Mouse (Mus musculus): ENCODE results near the gene Cdh4. TPM values are rescaled to one million over a fixed set of nuclear protein-coding genes. Genes with fewer than 3 reads are reported as not detected.

The Cdh4 gene
- polyA plus RNA-seq, 1 experiment from 2014 or later, result 0.61 TPM

DNA sequence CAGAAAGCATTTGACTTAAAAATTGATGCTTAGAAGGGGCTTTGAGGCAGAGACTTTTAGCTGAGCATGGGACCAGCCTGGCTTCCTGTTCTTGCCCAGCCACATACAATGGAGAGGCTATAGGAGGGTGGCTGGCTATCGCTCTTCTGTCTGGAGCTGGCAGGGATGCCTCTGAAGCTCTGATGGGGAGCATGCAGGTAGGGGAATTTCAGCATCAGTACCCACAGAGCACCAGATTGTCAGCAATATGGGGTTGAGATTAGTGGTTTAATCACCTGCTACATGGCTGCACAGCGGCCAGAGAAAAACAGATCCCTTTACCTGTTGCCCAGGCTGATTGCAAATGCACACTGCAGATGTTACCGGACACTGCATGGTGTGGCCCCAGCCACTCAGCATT, 264.4 kb downstream of the Cdh4 start:
- Histone ChIP-seq H3K9ac (replicated peaks) (no peak overlapping the region), H3K27me3 (ENCODE audit: insufficient read depth, low read length) (no peaks in the 10 kb centered on the region), H3K9me3 (ENCODE audit: low read length) (no peaks in the 10 kb centered on the region), H3K27ac (ENCODE audit: low read depth) (no peak overlapping the region), H3K4me1 (ENCODE audit: insufficient read depth) (no peaks in the 10 kb centered on the region), H3K4me2 (ENCODE audit: low read depth, low read length) (no peak overlapping the region), H3K36me3 (replicated peaks; ENCODE audit: insufficient read depth, low read length) (no peaks in the 10 kb centered on the region), H3K4me3 (ENCODE audit: low read depth, low read length) (no peak overlapping the region)
- ATAC-seq (no peak), DNase-seq (no peak)
- WGBS (ENCODE audit: insufficient replicate concordance), result 76% methylated on average over 3 of the region's 3 CpGs
- TF ChIP-seq CTCF (IDR thresholded peaks at IDR 0.05; ENCODE audit: low read depth) (no peak), EP300 (IDR thresholded peaks at IDR 0.05; ENCODE audit: low read depth) (no peak)

DNA sequence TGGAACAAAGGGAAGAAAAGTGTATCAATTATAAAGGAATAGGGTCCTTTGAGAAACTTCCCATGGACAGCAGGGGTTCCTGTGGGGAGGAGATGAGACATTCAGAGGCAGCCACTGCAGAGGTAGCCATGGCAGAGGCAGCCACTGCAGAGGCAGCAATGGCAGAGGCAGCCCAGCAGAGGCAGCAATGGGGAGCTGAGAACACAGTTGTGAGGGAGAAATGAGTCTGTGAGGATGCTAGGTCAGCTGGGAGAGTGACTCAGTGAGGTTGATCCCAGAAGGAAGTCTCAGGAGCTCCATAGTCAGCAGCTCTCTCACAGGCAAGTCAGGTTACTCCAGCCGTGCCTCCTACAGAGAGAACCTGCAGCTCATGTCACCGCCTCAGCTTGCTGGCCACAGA, 266.9 kb downstream of the Cdh4 start:
- DNase-seq, result no peak
- no peaks in the 10 kb centered on the region for H3K4me1 ChIP-seq (ENCODE audit: insufficient read depth)
- WGBS (ENCODE audit: insufficient replicate concordance), result 85% methylated on average over 2 of the region's 2 CpGs
- H3K27ac ChIP-seq (ENCODE audit: low read depth), result no peak overlapping the region
- no peak for TF ChIP-seq EP300 (IDR thresholded peaks at IDR 0.05; ENCODE audit: low read depth)
- no peak for TF ChIP-seq CTCF (IDR thresholded peaks at IDR 0.05; ENCODE audit: low read depth)
- no peaks in the 10 kb centered on the region for H3K27me3 ChIP-seq (ENCODE audit: insufficient read depth, low read length)
- no peak overlapping the region for H3K4me2 ChIP-seq (ENCODE audit: low read depth, low read length)
- H3K9ac ChIP-seq (replicated peaks), result no peak overlapping the region
- no peak overlapping the region for H3K4me3 ChIP-seq (ENCODE audit: low read depth, low read length)
- no peak for ATAC-seq
- H3K9me3 ChIP-seq (ENCODE audit: low read length), result no peaks in the 10 kb centered on the region
- no peaks in the 10 kb centered on the region for H3K36me3 ChIP-seq (replicated peaks; ENCODE audit: insufficient read depth, low read length)

DNA sequence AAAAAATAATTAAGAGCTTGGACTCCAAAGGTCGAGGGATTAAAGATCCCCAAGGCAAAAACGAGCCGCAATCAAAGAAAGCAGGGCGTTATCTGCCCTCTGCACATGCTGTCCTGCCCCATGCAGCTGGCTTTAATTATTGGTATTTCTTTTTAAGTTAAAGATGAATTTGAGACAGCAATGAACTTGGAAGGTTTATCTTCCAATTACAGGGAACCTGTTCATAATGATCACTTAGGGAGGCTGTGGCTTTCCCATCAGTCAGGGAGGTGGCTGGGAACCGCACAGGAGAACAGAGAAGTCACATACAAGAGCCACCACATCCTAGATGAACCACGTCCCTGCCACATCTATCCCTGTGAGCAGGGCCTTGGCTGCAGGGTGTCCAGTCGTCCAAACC, 270.5 kb downstream of the Cdh4 start:
- TF ChIP-seq CTCF (IDR thresholded peaks at IDR 0.05; ENCODE audit: low read depth), result no peak
- TF ChIP-seq EP300 (IDR thresholded peaks at IDR 0.05; ENCODE audit: low read depth), result no peak
- DNase-seq (no peak), ATAC-seq (no peak)
- Histone ChIP-seq H3K4me2 (ENCODE audit: low read depth, low read length) (no peak overlapping the region), H3K4me3 (ENCODE audit: low read depth, low read length) (no peak overlapping the region), H3K27me3 (ENCODE audit: insufficient read depth, low read length) (no peaks in the 10 kb centered on the region), H3K9ac (replicated peaks) (no peak overlapping the region), H3K9me3 (ENCODE audit: low read length) (no peaks in the 10 kb centered on the region), H3K4me1 (ENCODE audit: insufficient read depth) (no peaks in the 10 kb centered on the region), H3K36me3 (replicated peaks; ENCODE audit: insufficient read depth, low read length) (no peaks in the 10 kb centered on the region), H3K27ac (ENCODE audit: low read depth) (no peak overlapping the region)
- WGBS (ENCODE audit: insufficient replicate concordance), result 58% methylated on average over 7 of the region's 7 CpGs

DNA sequence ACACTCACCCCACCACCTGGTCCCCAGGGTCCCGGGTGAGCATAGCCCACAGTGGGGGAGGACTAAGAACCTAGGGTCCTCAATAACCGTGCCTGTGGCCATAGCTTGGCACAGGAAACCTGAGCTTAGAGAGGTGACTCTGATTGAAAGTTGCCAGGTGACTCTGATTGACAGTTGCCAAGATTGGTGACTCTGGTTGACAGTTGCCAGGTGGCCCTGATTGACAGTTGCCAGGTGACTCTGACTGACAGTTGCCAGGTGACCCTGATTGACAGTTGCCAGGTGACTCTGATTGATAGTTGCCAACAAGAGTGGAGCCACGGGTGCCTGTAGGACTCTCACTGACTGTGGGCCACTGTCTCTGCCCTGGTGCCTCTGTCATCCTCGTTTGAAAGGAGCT, 271.1 kb downstream of the Cdh4 start:
- no peak for TF ChIP-seq EP300 (IDR thresholded peaks at IDR 0.05; ENCODE audit: low read depth)
- no peak for TF ChIP-seq CTCF (IDR thresholded peaks at IDR 0.05; ENCODE audit: low read depth)
- 51% methylated on average over 4 of the region's 4 CpGs for WGBS (ENCODE audit: insufficient replicate concordance)
- no peak overlapping the region for H3K9ac ChIP-seq (replicated peaks)
- H3K36me3 ChIP-seq (replicated peaks; ENCODE audit: insufficient read depth, low read length), result no peaks in the 10 kb centered on the region
- ATAC-seq, result no peak
- no peak for DNase-seq
- H3K4me3 ChIP-seq (ENCODE audit: low read depth, low read length), result no peak overlapping the region
- no peaks in the 10 kb centered on the region for H3K9me3 ChIP-seq (ENCODE audit: low read length)
- H3K4me2 ChIP-seq (ENCODE audit: low read depth, low read length), result no peak overlapping the region
- H3K27ac ChIP-seq (ENCODE audit: low read depth), result no peak overlapping the region
- no peaks in the 10 kb centered on the region for H3K4me1 ChIP-seq (ENCODE audit: insufficient read depth)
- no peaks in the 10 kb centered on the region for H3K27me3 ChIP-seq (ENCODE audit: insufficient read depth, low read length)

DNA sequence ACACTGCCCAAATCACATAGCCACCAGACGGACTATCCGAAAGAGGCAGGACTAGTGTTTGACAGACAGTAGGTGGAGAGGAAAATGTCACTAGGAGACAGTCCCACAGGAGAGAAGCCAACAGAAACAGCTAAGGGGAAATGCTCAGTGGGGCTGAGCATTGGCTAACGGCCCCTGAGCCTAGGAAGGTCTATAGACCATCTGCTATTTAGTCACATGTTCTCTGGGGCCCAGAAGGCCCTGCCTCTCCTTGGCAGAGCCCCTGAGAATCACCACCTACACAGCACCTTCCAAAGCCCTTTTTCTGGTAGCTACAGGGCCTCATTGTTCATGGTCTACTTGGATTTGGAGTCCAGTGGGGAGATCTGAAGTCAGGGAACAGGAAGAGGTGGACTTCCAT, 271.9 kb downstream of the Cdh4 start:
- Histone ChIP-seq H3K27ac (ENCODE audit: low read depth) (no peak overlapping the region), H3K36me3 (replicated peaks; ENCODE audit: insufficient read depth, low read length) (no peaks in the 10 kb centered on the region), H3K4me2 (ENCODE audit: low read depth, low read length) (no peak overlapping the region), H3K4me1 (ENCODE audit: insufficient read depth) (no peaks in the 10 kb centered on the region), H3K9ac (replicated peaks) (no peak overlapping the region), H3K27me3 (ENCODE audit: insufficient read depth, low read length) (no peaks in the 10 kb centered on the region), H3K9me3 (ENCODE audit: low read length) (no peaks in the 10 kb centered on the region), H3K4me3 (ENCODE audit: low read depth, low read length) (no peak overlapping the region)
- DNase-seq (no peak), ATAC-seq (no peak)
- TF ChIP-seq CTCF (IDR thresholded peaks at IDR 0.05; ENCODE audit: low read depth) (no peak), EP300 (IDR thresholded peaks at IDR 0.05; ENCODE audit: low read depth) (no peak)
- 70% methylated on average over 3 of the region's 3 CpGs for WGBS (ENCODE audit: insufficient replicate concordance)

DNA sequence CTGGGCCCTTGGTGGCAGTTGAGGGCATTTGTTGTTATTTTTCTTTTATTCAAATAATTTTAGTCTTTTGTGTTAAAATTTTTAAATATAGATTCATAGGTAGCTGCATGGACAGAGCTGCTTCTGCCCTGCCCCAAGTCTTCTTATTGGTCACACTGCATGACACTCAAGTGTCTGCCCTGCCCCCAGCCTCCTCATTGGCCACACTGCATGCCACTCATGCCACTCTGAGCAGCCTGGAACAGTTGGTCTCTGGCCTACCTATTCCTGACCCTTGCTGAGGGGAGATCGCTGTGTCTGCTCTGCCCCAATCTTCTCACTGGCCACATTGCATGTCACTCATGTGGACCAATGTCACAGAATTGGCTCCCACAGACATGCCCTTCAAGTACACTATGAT, 273.1 kb downstream of the Cdh4 start:
- Histone ChIP-seq H3K4me2 (ENCODE audit: low read depth, low read length) (no peak overlapping the region), H3K9ac (replicated peaks) (no peak overlapping the region), H3K4me1 (ENCODE audit: insufficient read depth) (no peaks in the 10 kb centered on the region), H3K9me3 (ENCODE audit: low read length) (no peaks in the 10 kb centered on the region), H3K27ac (ENCODE audit: low read depth) (no peak overlapping the region), H3K36me3 (replicated peaks; ENCODE audit: insufficient read depth, low read length) (no peaks in the 10 kb centered on the region), H3K4me3 (ENCODE audit: low read depth, low read length) (no peak overlapping the region), H3K27me3 (ENCODE audit: insufficient read depth, low read length) (no peaks in the 10 kb centered on the region)
- ATAC-seq (no peak), DNase-seq (no peak)
- TF ChIP-seq EP300 (IDR thresholded peaks at IDR 0.05; ENCODE audit: low read depth), result no peak
- TF ChIP-seq CTCF (IDR thresholded peaks at IDR 0.05; ENCODE audit: low read depth), result no peak
- WGBS (ENCODE audit: insufficient replicate concordance), result 85% methylated on average over 1 of the region's 1 CpGs

DNA sequence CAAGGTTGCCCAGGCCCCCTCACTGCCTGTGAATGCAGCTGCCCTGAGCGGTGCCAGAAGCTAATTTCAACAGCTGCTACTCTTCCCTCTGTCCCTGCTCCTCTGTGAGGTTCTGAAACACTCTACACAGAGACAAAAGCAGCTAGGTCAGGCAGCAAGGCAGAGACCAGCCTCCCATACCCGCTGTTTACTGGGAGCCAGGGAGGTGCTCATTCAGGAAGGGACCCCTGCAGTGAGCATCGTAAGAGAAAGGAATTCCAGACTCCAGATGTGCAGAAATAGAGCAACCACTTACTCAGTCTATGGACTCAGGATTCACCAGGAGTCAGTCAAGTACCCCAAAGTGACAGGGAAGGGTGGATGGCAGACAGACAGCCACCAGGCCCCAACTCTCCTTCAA, 278.1 kb downstream of the Cdh4 start:
- no peak for ATAC-seq
- no peak for DNase-seq
- Histone ChIP-seq H3K4me1 (ENCODE audit: insufficient read depth) (no peaks in the 10 kb centered on the region), H3K9ac (replicated peaks) (no peak overlapping the region), H3K4me3 (ENCODE audit: low read depth, low read length) (no peak overlapping the region), H3K4me2 (ENCODE audit: low read depth, low read length) (no peak overlapping the region), H3K9me3 (ENCODE audit: low read length) (no peaks in the 10 kb centered on the region), H3K27ac (ENCODE audit: low read depth) (no peak overlapping the region), H3K36me3 (replicated peaks; ENCODE audit: insufficient read depth, low read length) (no peaks in the 10 kb centered on the region), H3K27me3 (ENCODE audit: insufficient read depth, low read length) (no peaks in the 10 kb centered on the region)
- 54% methylated on average over 3 of the region's 3 CpGs for WGBS (ENCODE audit: insufficient replicate concordance)
- TF ChIP-seq CTCF (IDR thresholded peaks at IDR 0.05; ENCODE audit: low read depth) (no peak), EP300 (IDR thresholded peaks at IDR 0.05; ENCODE audit: low read depth) (no peak)
